Mouse (Mus musculus) left cerebral cortex, adult 18-20 months (tissue): ENCODE measurements around the gene Smdt1. TPM values are rescaled to one million over a fixed set of nuclear protein-coding genes. Genes with fewer than 3 reads are reported as not detected.

Source experiments
- DNase-seq, 2 experiments: peaks; one replicate each; pipeline ENCODE4 v3.0.0; 2021 to 2022; ENCODE audit warnings: low spot score in 2 of 2, mixed read lengths in 1 of 2
- long read RNA-seq, 2 experiments: library from polyadenylated mRNA; stranded (forward); transcript quantifications; one replicate each; pipeline ENCODE4 v2.0.0; 2021
- total RNA-seq, 2 experiments: library from RNA; stranded (reverse); gene quantifications; 2 replicates each; pipeline ENCODE4 v1.2.3; 2021

Gene Smdt1
- 100 to 1,000 TPM; 140 to 146 TPM for total RNA-seq
- long read RNA-seq, experiment 1, transcript Smdt1-201 (3 exons, 705 nt), result major isoform, 46 of 122 reads
- long read RNA-seq, experiment 1, transcript Smdt1-204 (3 exons, 597 nt), result minor isoform, 11 of 122 reads
- long read RNA-seq, experiment 1, partial matches to known transcripts, result 2 of 122 reads
- long read RNA-seq, experiment 1, other reads (novel, unspliced or antisense), result 60 of 122 reads
- long read RNA-seq, experiment 2, transcript Smdt1-204 (3 exons, 597 nt), result minor isoform, 7 of 138 reads
- long read RNA-seq, experiment 2, transcript Smdt1-201 (3 exons, 705 nt), result major isoform, 43 of 138 reads
- long read RNA-seq, experiment 2, partial matches to known transcripts, result 1 of 138 reads
- long read RNA-seq, experiment 2, other reads (novel, unspliced or antisense), result 87 of 138 reads

DNA sequence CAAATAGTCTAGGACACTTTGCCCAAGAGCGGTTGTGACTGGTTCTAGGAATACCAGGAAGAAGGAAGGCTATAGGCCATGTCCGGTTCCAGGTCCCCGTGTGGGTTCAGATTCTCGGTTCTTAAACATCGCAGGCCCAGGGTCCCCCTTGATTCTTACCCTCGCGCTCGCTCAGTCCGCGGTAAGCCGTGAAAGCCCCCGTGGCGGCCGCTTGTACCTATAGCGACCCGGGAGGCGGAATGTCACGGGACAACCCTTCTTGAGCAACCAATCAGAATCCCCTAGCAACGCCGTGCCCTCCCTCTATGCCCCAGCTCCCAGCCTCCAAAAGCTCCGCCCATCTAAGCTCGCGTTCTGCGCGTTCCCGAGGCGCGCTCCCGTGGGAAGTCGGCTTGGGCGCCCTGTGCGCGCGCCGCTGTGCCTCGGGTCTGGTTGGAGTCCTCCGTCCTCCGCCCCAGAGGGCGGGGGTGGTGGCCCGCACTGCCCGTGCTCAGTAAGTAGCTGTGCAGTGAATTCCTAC is at the start of gene Smdt1, which contains the start of the genes Naga and Pheta2:
Gene Smdt1, plus strand, starts transcription at position 367 of the 520 bp plus-strand sequence.
Gene Naga, minus strand, starts transcription at position 333 of the 520 bp plus-strand sequence.
Gene Pheta2, plus strand, starts transcription at position 350 of the 520 bp plus-strand sequence.
- peak; percentile 92 to 93 for DNase-seq

DNA sequence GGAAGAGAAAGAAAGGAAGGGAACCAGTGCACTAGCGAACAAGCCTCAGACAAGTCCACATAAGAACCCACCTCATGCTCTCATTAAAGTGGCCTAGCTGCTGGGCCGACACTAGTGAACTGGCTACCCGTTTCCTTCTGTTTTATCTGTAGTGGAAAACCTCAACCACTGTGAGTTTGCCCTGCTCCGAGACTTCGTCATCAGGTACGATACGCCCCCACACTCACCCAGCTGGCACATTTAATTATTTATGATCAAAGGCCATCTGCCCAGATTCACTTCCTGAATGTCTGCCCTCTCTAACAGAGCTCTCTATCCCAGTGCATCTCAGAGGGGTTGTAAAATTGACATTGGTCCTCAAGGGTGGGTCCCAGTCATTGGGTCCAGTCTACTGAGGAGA is 48.5 kb upstream of the Smdt1 start:
- no peak for DNase-seq

DNA sequence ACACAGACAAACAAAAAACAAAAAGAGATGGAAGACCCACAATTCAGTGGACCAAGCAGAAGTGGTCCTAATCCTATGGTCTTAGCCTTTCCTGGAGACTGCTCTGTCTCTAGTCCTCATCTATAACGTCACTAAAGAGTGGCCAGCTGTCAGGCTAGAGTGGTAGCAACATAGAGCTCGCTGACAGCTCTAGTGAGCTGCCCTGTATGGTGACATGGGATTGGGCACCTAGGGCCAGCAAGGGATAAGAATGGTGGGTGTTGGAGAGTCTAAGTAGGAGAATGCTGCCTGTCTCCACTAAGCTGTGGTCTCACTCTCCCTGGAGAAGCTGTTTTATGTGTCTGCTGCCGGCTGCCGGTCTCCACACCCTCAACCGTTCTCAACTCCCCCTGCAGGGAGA is 45.9 kb upstream of the Smdt1 start:
- no peak for DNase-seq

DNA sequence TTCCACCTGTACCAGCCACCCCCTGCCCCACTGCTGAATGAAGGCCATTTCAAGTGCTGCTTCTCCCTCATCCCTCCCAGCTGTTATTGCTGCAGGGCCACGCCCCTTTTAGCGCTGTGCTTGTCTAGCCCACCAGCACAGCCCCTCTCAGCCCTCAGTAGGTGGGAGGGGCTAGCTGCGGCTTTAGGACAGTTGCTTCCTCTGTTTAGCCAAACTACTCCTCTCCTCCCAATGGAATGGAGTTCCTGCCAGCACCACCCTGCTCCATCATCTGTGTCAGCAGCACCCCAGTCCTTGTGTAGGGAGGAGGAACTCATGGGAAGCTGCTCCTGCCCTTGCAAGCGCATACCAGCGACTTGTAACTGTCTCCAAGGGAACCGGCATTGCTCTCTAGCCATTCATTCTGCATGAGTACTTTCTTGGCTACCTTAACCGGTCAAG is 45.5 kb upstream of the Smdt1 start:
- no peak for DNase-seq

- no peak for DNase-seq
Observed at GRCm38 (mm10) chr15:82294059-82294458, 44.7 kb upstream of the Smdt1 start.

- DNase-seq, result no peak
Observed at GRCm38 (mm10) chr15:82298764-82299561, 39.8 kb upstream of the Smdt1 start, which contains the start of gene Wbp2nl. Gene Wbp2nl (plus strand): TSS chr15:82298954.

- DNase-seq, result no peak
Observed at GRCm38 (mm10) chr15:82307107-82307506, 31.7 kb upstream of the Smdt1 start.

DNA sequence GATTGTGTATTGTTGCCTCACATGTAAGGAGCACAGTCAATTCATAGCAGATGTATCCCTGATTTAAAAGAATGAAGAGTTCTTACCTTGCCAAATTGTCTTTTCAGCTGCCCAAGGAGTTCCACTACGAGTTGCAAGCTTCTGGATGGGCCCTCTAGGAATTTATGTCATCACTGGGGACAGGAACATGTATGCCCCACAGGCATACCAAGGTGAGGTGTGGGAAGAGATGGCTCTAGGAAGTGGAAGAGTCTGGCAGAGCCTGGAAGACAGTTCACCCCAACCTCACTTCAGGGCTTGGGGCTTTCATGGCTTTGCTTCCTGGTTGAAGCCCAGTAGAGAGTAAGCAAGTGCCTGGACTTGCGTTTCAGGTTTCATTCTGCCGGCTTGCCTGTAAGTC is 30.3 kb upstream of the Smdt1 start:
- DNase-seq, result no peak

- no peak for DNase-seq
Observed at GRCm38 (mm10) chr15:82317839-82318238, 20.9 kb upstream of the Smdt1 start.

DNA sequence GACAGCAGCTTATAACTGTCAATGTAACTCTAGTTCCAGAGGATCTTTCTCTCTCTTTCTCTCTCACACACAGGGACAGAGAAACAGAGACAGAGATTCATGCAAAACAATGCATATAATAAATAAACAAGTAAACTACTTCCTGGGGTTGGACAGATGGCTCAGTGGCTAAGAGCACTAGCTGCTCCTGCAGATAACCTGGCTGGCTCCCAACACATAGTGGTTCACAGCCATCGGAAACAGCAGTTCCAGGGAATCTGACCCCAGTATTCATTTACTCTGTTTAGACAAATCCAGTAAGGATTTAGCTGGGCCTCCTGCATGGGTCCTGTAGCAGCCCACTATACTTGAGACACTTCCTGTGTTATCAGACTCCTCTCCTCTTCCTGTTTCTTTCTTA is 19.1 kb upstream of the Smdt1 start:
- DNase-seq, result no peak

GRCm38 (mm10) chr15:82322195-82322594 is 16.6 kb upstream of the Smdt1 start:
- DNase-seq, result no peak

DNA sequence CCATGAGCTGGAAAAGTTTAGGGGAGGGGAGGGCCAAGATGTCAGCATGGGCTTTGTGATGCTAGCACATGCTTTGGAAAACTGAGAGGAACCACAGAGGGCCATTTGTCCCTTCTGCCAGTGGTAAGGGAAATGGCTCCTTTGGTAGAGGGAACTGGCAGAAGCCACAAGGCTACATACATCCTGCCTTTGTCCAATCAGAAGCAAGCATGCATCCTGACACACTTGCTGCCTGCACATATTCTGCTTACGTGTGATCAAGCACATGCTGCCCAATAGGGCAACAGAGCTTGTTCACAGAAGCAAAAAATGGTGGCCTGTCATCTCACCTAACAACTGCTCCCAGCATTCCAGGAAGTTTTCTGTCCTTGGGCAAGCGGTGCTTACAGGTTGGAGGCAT is 13.4 kb upstream of the Smdt1 start:
- DNase-seq, result no peak

- DNase-seq, result no peak
Observed at GRCm38 (mm10) chr15:82335194-82335593, 3.6 kb upstream of the Smdt1 start.

DNA sequence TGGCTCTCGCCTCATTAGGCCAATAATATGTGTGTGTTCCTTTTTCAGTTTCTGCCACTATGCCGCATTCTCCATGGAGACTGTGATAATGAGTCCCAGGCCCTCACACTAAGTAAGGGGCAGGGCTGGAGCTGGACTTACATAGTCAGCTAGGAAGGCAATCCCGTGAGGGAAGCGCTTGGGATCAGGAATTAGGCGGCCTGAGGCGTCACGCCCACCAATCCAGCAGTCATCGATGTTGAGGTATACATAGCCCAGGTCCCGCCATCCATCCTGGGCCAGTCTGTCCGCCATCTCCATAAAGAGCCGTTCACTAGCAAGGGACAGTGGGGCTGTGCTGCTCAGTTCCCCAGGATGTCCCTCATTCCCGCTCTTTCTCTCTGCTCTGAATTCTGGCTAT is 2.1 kb upstream of the Smdt1 start:
- no peak for DNase-seq

DNA sequence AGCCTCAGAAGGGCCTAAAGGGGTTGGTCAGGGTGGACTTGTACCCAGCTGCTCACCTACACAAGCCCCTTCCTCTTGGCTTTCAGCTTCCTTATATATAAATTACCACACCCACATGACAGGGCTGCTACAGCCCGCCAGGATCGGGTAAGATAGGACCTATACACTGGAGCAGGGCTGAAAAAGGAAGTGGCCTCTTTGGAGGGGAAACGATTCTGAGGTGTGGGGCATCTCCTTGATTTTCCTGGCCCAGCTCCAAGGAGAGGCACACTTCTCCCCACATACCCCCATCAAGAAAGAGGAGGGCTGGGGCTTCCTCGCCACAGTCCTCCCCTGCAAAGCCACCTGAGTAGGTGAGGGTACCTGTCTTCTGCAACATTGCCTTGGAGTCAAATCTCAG is 884 bp upstream of the Smdt1 start:
- DNase-seq, result no peak

- DNase-seq, result no peak
Observed at GRCm38 (mm10) chr15:82339150-82339549, 391 bp downstream of the Smdt1 start.

DNA sequence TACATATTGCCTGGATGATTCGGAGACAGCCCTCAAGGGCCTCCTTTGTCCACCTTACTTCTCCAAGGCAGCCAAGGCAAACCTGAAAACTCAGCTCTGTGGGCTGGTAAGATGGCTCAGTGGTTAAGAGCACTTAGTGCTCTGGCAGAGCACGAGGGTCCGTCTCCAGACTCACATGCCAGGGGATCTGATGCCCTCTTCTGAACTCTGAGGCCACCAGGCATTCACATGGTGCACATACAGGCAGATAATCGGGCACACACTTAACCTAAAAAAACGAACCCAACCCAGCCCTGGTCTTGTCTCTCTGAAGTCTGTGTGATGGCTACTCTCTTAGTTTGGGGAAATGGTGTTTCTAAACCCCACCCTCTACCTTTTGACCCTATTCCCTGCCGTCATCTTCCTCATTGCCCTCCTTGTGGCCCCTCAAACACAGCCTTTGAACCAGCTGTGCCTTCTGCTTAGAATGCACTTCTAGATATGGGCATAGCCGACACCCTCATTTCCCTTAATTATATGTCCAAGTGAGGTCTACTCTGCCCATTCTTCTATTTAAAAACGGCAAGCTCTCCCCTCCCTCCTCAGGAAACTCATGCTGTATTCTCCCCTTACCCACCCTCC is 985 bp downstream of the Smdt1 start:
- no peak for DNase-seq

DNA sequence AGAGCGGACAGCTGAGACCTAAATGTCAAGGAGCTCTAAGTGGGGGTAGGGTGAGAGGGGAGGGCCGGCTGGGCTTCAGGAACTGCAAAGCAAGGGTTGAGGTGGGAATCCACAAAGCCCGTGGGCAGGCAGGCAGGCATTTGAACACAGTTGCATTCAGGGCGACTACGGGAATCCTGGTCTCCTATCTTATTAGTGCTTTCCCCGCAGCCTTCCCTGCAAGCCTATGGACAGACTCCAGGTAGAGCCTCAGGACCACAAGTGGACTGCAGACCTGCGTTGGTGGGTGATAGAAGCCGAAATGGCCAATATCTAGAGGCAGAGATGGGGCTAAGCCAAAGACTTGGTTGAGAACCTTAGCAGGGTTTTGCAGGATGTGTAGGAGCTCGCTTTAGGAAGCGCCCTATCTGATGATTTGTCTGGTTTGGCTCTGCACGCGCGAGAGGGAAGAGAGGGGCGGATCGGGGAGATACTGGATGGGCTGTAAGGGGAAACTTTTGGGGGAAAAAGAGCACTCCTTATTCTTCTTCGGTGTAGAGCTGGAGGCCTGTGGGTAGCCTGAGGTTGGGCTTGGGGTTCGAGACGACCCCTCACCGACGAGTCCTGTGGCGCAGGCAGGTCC is 1.8 kb downstream of the Smdt1 start:
- no peak for DNase-seq

- no peak for DNase-seq
Observed at GRCm38 (mm10) chr15:82341036-82341501, 2.3 kb downstream of the Smdt1 start.

GRCm38 (mm10) chr15:82341675-82342542 is 3.1 kb downstream of the Smdt1 start:
- no peak for DNase-seq
